27 mouse cellular contexts compared by ENCODE assay signal in genomic region chr10:14967645-14968044, GRCm38 (mm10).
"Had no signal": no experiment of that assay in that cellular context is flagged by ENCODE, and none has a peak within 500 bp of the region (broad histone marks: within the 10 kb centered on the region; RNA-seq: fewer than 3 reads in every experiment).

No protein-coding gene starts in this region.

- H3K4me1 ChIP-seq: heart, embryonic 13.5 days; heart, embryonic 15.5 days; hindbrain, embryonic 13.5 days; hindbrain, embryonic 15.5 days; kidney, embryonic 15.5 days; limb, embryonic 10.5 days; limb, embryonic 12.5 days; liver, embryonic 13.5 days; liver, embryonic 15.5 days had no signal

- H3K27me3 ChIP-seq: heart, embryonic 13.5 days; heart, embryonic 15.5 days; hindbrain, embryonic 13.5 days; hindbrain, embryonic 15.5 days; kidney, embryonic 15.5 days; limb, embryonic 12.5 days; liver, embryonic 13.5 days; liver, embryonic 15.5 days had no signal

- H3K4me3 ChIP-seq: heart, adult 2 months; heart, embryonic 13.5 days; heart, embryonic 15.5 days; hindbrain, embryonic 13.5 days; hindbrain, embryonic 15.5 days; kidney, embryonic 15.5 days; limb, embryonic 10.5 days; limb, embryonic 12.5 days; liver, embryonic 13.5 days; liver, embryonic 15.5 days had no signal

- H3K4me2 ChIP-seq: heart, embryonic 11.5 days; heart, embryonic 13.5 days; heart, embryonic 15.5 days; hindbrain, embryonic 13.5 days; hindbrain, embryonic 15.5 days; kidney, embryonic 15.5 days; limb, embryonic 12.5 days; liver, embryonic 11.5 days; liver, embryonic 13.5 days; liver, embryonic 15.5 days had no signal

- H3K36me3 ChIP-seq: heart, embryonic 13.5 days; heart, embryonic 15.5 days; hindbrain, embryonic 13.5 days; hindbrain, embryonic 15.5 days; kidney, embryonic 15.5 days; limb, embryonic 10.5 days; limb, embryonic 12.5 days; liver, embryonic 13.5 days; liver, embryonic 15.5 days had no signal

- DNase-seq: gastrocnemius, postnatal 10 days; gastrocnemius, postnatal 25 days; heart, adult 2 months; heart, postnatal 14 days; heart, postnatal 36 days; kidney, adult 11 months; kidney, adult 2 months; kidney, adult 9 months; kidney, postnatal 14 days; kidney, postnatal 36 days; layer of hippocampus, adult 9-11 months; layer of hippocampus, postnatal 36 days; liver; liver, embryonic 13.5 days had no signal

- H3K27ac ChIP-seq: heart, adult 2 months; heart, embryonic 13.5 days; heart, embryonic 15.5 days; hindbrain, embryonic 13.5 days; hindbrain, embryonic 15.5 days; hindbrain, postnatal 0 days; kidney, embryonic 15.5 days; kidney, postnatal 0 days; limb, embryonic 10.5 days; limb, embryonic 12.5 days; liver, embryonic 13.5 days; liver, embryonic 15.5 days had no signal

- ATAC-seq: hindbrain, postnatal 0 days; intestine, embryonic 16.5 days had no signal

- H3K9ac ChIP-seq: heart, embryonic 13.5 days; heart, embryonic 15.5 days; hindbrain, embryonic 13.5 days; hindbrain, embryonic 15.5 days; kidney, embryonic 15.5 days; limb, embryonic 12.5 days; liver, embryonic 13.5 days; liver, embryonic 15.5 days had no signal

- H3K9me3 ChIP-seq: heart, embryonic 13.5 days; heart, embryonic 15.5 days; hindbrain, embryonic 13.5 days; hindbrain, embryonic 15.5 days; kidney, embryonic 15.5 days; limb, embryonic 10.5 days; limb, embryonic 12.5 days; liver, embryonic 13.5 days; liver, embryonic 15.5 days had no signal
